Mouse (Mus musculus): ENCODE results near the gene Fgf4.
A peak's percentile ranks its signal among the peaks of the same experiment; 100 is the strongest.
"Not testable (repeated sequence)": the region's sequence is repeated elsewhere in the genome, so short reads cannot be mapped to it uniquely, and the experiment has no call there.

Gene Fgf4

GRCm38 (mm10) chr7:144867602-144868001 lies 20.4 kb downstream of the Fgf4 start:
- DNase-seq = no peak

DNA sequence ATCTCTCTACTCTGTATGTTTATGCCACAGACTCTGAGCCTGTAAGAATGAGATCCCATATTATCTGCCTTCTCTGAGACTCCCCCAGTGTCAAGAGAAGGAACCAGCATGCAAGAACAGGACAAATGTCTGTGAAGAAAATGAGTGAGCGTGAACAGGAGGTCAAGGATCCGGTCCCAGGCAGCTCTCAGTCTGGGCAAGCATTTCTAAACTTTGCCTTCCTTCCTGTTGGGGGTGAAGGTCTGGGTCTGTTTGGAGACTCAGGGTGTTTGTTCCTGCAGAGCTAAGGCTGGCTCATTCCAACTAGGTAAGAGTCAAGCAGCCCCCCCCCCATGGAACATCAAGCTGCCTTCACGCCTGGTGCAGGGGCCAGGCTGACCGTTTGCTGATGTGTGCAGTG lies 25.3 kb downstream of the Fgf4 start:
- DNase-seq = peak; percentile 33

DNA sequence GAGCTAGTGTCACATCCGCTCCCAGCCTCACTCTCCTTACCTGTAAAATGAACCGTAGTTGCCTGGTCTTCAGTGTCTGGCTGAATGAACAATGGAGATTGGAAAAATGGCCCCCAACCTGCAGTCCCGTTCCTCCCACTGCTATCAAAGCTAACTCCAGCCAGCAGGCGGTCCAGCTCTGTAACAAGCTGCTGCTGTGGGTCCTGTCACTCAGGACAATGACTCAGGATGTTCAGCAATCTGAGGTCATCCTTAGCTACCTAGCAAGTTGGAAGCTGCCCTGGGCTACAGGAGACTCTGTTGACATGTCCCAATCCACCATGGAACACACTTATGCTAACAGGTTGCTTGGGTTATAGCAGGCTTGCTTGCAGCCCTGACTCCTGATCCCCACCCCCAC lies 26.0 kb downstream of the Fgf4 start:
- DNase-seq = no peak

DNA sequence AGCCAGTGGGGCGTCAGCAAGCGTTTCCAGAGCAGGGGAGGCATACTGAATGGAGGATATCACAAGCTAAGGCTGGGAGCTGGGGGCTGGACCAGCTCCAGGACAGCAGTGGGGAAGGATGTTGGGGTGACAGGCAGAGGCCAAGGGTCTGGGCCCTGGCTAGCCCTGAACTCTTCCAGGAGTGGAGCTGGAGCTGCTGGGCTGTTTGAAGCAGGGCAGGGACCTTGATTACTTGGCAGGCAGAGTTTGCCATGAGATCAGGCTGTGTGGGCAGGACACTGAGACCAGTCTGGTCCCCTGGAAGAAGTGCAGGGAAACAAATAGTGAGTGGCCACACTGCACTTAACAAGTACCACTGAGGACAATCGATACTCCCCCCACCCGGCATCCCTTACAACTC lies 27.1 kb downstream of the Fgf4 start:
- DNase-seq = no peak

DNA sequence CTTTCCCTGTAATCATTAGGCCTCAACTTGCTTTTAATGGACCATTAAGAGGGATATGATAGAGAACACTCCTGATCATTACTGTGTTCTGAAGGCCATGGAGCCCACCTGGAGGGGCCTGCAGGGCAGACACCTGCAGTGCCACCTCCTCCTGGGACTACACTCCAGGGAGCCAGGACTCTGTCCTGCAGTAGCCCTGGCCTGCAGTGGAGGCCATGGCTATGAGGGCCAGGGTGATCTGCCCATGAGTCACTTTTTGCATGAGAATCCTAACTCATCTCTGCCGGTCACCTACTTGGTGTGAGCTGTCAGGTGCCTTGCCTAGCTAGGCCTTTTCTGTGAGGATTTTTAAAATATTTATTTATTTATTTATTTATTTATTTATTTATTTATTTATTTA lies 31.2 kb downstream of the Fgf4 start:
- DNase-seq = no peak

GRCm38 (mm10) chr7:144883106-144883505 lies 35.9 kb downstream of the Fgf4 start:
- no peak for DNase-seq

DNA sequence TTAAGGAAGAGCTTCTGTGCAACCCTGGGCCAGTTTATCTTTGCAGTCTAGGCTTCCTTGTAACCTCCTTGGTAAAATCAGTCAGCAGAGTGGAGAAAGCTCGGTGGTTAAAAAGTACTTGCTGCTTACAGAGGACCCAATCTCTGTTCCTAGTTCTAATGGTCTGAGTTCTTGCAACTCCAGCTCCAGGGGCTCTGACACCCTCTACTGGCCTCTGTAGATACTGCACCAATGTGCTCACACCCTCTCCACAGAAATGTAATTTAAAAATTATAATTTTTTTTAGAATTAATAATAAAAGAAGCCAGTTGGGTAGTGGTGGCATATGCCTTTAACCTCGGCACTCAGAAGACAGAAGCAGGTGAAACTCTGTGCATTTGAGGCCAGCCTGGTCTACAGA lies 40.5 kb downstream of the Fgf4 start:
- no peak for DNase-seq

DNA sequence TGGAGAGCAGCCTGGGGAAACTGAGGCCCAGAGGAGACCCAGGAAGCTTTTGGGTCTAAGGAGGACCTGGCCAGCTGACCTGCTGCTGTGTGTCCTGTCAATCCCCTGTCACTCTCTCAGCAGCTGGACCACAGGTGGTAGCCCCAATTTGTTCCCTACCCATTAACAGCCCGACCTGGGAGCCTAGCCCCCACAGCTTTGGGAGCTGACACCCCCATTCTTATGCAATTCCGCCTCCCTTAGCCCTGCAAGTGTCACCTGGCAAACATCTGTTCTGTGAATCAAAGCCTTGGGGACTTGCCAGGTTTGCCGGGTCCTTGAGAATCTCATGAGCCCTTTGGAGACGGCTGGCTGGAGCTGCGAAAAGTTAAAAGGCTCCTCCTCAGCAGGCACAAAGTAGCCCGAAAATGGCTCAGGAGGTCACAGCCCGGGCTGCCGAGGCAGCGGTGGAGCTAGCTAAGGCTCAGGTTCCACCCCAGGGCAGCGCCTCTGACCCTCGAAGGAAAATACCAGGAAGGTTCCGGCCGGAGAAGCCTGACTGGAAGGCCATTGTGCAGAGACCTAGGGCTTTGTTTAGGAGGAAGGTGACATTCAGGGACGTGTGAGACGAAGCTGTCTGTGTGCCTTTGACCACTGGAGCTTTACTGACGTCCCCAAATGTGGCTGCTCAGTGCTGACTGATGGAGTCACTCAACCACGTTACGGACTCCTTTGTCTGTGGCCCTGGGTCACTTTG lies 41.6 kb downstream of the Fgf4 start:
- DNase-seq = peak; percentile 52

- DNase-seq = not testable (repeated sequence)
Observed at GRCm38 (mm10) chr7:144890661-144891060, 43.5 kb downstream of the Fgf4 start.

- no peak for DNase-seq
Observed at GRCm38 (mm10) chr7:144891863-144892262, 44.7 kb downstream of the Fgf4 start.

DNA sequence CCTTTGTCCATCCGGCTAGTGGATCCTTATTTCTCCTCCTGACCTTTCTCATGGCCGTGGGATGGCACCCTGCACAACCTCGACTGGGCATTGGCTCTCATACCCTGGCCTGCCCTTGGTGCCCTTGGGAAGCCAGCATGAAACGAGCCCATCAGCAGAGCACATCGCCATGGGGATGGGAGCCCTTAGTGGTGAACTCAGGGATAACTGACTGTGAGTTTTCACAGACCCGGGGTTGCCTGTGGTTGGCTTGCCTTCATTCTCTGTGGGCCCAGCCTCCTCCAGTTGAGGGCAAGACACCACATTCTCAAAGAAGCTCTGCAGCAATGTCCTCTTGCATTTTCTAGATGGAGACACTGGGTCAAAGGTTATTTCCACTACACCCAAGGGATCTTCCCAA lies 45.2 kb downstream of the Fgf4 start:
- no peak for DNase-seq

- peak; percentile 51 for DNase-seq
Observed at GRCm38 (mm10) chr7:144894191-144894590, 47.0 kb downstream of the Fgf4 start.

GRCm38 (mm10) chr7:144894706-144895105 lies 47.5 kb downstream of the Fgf4 start:
- no peak for DNase-seq

GRCm38 (mm10) chr7:144895305-144896111 lies 48.3 kb downstream of the Fgf4 start:
- peak; percentile 84 for DNase-seq

- DNase-seq = no peak
Observed at GRCm38 (mm10) chr7:144896294-144897218, 49.4 kb downstream of the Fgf4 start, which contains the start of gene Fgf15. TSS of gene Fgf15 (plus strand) at chr7:144896531.

DNA sequence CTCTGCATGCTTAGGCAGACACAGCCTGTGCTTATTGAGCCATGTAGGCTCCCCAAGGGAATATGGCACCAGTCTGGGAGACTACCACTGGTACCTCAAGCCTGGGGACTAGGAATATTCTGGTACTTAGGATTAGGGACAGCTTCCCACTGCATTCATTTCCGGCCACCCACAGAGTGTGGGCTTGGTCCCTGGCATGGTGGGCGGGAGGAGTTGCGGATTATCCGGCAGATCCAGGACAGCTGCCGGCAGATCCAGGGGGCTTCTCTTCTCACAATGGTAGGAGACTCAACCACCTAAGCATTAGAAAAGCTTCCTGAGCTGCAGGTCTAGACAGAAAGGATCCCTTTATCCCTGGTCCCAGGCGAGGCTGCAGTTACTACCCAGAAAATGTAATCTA lies 51.3 kb downstream of the Fgf4 start:
- DNase-seq = no peak

DNA sequence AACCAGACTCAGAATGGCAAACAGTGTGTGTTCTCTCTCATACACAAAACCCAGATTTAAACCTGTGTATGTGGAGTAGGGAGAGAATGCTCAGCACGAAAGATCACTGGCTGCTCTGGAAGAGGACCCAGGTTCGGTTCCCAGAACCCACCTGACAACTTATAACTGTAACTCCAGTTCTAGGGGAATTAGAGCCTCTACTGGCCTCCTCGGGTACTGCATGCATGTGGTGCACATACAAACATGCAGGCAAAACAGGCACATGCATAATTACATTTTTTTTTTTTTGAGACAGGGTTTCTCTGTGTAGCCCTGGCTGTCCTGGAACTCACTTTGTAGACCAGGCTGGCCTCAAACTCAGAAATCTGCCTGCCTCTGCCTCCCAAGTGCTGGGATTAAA lies 58.3 kb downstream of the Fgf4 start:
- DNase-seq = not testable (repeated sequence)

DNA sequence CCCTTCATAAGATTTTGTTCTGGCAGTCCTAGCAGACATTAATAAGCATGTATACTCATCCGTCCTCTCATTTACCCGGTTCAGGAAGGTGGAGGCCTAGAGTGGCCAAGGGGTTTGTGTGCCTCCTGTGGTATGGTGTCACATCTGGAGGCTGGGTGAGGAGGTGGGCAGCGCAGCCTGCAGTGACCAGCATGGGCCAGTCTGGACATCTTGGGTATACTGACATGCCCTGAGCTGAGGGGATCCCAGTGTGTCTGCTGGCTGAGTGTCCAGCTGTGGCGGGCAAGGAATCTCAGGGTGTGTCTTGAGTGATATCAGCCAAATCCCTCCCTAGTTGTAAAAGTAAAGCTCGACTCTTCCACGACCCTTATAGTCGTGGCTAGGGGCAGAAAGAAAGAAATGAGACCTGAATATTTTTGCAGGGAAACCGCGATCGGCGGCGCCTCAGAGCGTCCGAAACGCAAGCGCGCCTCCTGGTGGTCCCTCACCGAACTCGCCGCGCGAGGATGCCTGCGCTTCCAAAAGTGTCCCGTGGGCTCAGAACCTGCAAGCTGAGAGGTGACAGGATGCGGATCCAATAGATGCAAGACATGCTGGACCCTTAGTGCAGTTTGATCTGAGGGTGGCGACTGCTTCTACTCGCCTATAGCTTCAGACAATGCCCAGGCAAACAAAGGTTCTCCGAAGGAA lies 59.7 kb downstream of the Fgf4 start:
- DNase-seq = peak; percentile 69

DNA sequence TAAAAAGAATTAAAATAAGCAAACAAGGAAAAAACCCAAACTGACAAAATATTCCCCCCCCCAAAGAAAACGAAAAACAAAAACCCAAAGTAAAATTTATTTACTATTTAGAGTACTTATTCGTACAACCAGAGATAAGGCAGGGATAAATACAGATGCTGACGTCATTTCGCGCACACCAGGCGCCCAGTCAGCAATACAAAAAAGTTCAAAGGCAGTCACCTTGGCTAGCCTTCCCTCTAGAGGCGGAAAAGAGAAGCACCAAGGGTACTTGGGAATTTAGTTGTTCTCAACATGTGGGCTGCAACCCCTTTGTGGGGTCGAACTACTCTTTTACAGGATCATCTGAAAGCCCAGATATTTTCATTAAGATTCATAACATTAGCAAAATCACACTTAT lies 60.6 kb downstream of the Fgf4 start:
- no peak for DNase-seq

GRCm38 (mm10) chr7:144908705-144909104 lies 61.5 kb downstream of the Fgf4 start:
- no peak for DNase-seq

DNA sequence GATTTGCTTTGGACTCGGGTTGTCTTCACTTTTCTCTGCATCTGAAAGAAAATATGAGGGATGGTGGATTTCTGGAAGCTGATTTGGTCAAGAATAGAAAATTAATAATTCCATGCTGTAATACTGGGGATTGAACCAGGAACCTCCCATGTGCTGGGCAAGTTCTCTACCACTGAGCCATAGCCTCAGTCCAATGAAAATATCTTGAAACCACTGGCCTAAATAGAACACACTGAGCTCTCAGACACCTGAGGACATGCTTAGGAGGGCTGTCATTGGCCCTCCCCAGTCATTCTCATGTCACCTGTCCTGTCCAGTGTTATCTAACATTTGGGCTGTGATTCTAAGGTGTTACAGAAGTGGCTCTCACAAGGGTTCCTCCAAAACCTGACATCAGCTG lies 64.0 kb downstream of the Fgf4 start:
- DNase-seq = no peak

DNA sequence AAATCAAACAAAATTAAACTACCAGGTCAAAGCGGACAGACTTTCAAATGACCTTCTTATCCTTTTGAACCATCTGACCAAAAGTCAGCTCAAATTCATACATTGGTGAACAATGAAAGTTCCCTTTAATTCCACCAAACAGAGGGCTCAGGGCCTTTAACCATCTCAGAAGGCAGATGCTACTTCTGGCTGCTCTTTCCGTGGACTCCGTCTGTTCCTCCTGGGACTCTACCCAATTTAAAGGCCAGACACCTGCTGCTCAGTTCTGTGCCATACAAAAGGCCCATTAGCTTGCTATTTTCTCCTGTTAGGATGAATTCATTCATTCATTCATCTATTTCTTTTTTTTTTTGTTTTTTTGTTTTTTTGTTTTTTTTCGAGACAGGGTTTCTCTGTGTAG lies 65.7 kb downstream of the Fgf4 start:
- DNase-seq = no peak

Data from lung, postnatal 10 days (tissue).